Mouse (Mus musculus) neural tube, embryonic 14.5 days (tissue): Measurements from ENCODE around the gene Csnk1d. TPM values are rescaled to one million over a fixed set of nuclear protein-coding genes. Genes with fewer than 3 reads are reported as not detected.

Source experiments
- ATAC-seq: fragments of 200-750 bp; cut with Nextera tagmentation; 2 replicates; pipeline ENCODE4 v1.8.0; 2017; ENCODE audit warnings: low read depth, mild to moderate bottlenecking, moderate TSS enrichment, moderate library complexity
- H3K27ac ChIP-seq: fragments of 300-500 bp; sonication (generic); 2 replicates; pipeline ENCODE4 v1.5.1; 2014; ENCODE audit warnings: low read depth, mild to moderate bottlenecking, control low read depth, low read length, moderate library complexity, mixed read lengths
- H3K27me3 ChIP-seq: fragments of 300-500 bp; sonication (generic); 2 replicates; pipeline ENCODE4 v1.6.1; 2014; ENCODE audit warnings: low read length; ENCODE audit not compliant: control insufficient read depth, insufficient read depth
- H3K36me3 ChIP-seq: fragments of 300-500 bp; sonication (generic); 2 replicates; pipeline ENCODE4 v1.6.1; 2014; ENCODE audit warnings: low read length, mixed read lengths; ENCODE audit not compliant: control insufficient read depth, insufficient read depth
- H3K4me1 ChIP-seq: fragments of 300-500 bp; sonication (generic); 2 replicates; pipeline ENCODE4 v1.6.1; 2014; ENCODE audit warnings: low read length; ENCODE audit not compliant: control insufficient read depth, insufficient read depth
- H3K4me2 ChIP-seq: fragments of 300-500 bp; sonication (generic); 2 replicates; pipeline ENCODE4 v1.6.1; 2014; ENCODE audit warnings: mild to moderate bottlenecking, low read depth, low read length, control low read depth
- H3K4me3 ChIP-seq: fragments of 300-500 bp; sonication (generic); 2 replicates; pipeline ENCODE4 v1.5.1; 2014; ENCODE audit warnings: low read depth, low read length, control low read depth, mixed read lengths
- H3K9ac ChIP-seq: fragments of 300-500 bp; sonication (generic); replicated peaks from 2 replicates; pipeline ENCODE4 v1.6.1; 2014; ENCODE audit warnings: low read depth, mild to moderate bottlenecking, control low read depth, low read length, mixed read lengths
- H3K9me3 ChIP-seq: fragments of 300-500 bp; sonication (generic); 2 replicates; pipeline ENCODE4 v1.6.1; 2016; ENCODE audit warnings: low read length; ENCODE audit not compliant: control insufficient read depth
- WGBS: fragments of 180-500 bp; shearing (Covaris S2); extraction: QIAGEN DNeasy Blood & Tissue Kit; methylation state at CpG from one replicate; pipeline ENCODE4 v1.1.7; 2014; 5-methylcytosine and 5-hydroxymethylcytosine counted together
- polyA plus RNA-seq: library from polyadenylated mRNA; unstranded; fragments of >200 nt; fragmentation: Nextera tagmentation; extraction: Ambion mirVana; gene quantifications from 2 replicates; pipeline ENCODE4 v1.2.1, GENCODE M21; 2014

Gene Csnk1d
- polyA plus RNA-seq, 1 experiment from 2014 or later, result 57.8 TPM

DNA sequence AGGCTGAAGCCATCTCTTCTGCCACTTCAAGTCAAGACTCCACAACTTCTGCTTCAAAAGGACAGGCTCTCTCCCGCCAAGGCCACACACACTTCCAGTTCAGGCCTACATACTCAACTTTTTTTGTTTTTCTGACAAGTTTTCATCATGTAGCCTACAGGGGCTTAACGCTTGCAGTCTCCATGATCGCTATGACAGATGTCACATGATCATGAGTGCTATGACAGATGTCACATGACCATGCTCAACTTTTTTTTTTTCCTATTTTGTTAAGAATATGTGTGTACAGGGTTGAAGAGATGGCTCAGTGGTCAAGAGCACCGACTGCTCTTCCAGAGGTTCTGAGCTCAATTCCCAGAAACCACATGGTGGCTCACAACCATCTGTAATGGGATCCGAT lies 73.4 kb downstream of the Csnk1d start:
- Histone ChIP-seq H3K4me3 (no peak overlapping the region), H3K9ac (no peak overlapping the region), H3K4me1 (no peaks in the 10 kb centered on the region), H3K9me3 (no peaks in the 10 kb centered on the region), H3K27me3 (no peaks in the 10 kb centered on the region), H3K4me2 (no peak overlapping the region), H3K27ac (no peak overlapping the region), H3K36me3 (peaks cover 17% of the 10 kb centered on the region; the same call in 1 of the 2 replicates)
- WGBS, result 95% methylated on average over 5 of the region's 5 CpGs
- no peak for ATAC-seq

DNA sequence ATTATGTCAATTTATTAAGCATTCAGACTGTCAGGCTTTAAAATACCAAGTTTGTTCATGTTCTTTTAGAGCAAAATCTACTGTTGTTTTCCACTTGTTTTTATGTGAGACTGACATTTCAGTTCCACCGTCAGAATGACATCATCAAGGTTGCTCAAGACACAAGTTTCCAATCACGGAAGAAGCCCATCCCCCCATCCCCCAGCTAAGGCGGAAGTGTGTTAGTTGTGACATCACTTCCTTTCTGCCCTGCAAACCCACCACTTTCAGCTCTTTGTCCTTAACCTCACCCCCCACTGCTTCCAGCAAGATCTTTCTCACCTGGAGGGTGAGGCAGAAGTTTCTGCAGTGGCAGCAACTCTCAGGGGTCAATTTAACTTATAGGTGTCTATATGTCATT lies 74.7 kb downstream of the Csnk1d start:
- no peaks in the 10 kb centered on the region for H3K4me1 ChIP-seq
- no peak overlapping the region for H3K9ac ChIP-seq
- ATAC-seq, result no peak
- 84% methylated on average over 3 of the region's 3 CpGs for WGBS
- H3K9me3 ChIP-seq, result no peaks in the 10 kb centered on the region
- peaks cover 15% of the 10 kb centered on the region; the same call in 1 of the 2 replicates for H3K36me3 ChIP-seq
- no peaks in the 10 kb centered on the region for H3K27me3 ChIP-seq
- no peak overlapping the region for H3K4me2 ChIP-seq
- no peak overlapping the region for H3K4me3 ChIP-seq
- no peak overlapping the region for H3K27ac ChIP-seq

GRCm38 (mm10) chr11:120913796-120914195 lies 77.3 kb downstream of the Csnk1d start:
- Histone ChIP-seq H3K9me3 (no peaks in the 10 kb centered on the region), H3K4me1 (no peaks in the 10 kb centered on the region), H3K36me3 (peaks cover 8% of the 10 kb centered on the region; the same call in 1 of the 2 replicates), H3K27ac (no peak overlapping the region), H3K27me3 (no peaks in the 10 kb centered on the region), H3K4me2 (no peak overlapping the region), H3K4me3 (no peak overlapping the region), H3K9ac (no peak overlapping the region)
- 93% methylated on average over 4 of the region's 4 CpGs for WGBS
- ATAC-seq, result no peak

Other genes starting within 250 kb of the Csnk1d start
- gene Hmga1b, start 228.5 kb downstream of the Csnk1d start, polyA plus RNA-seq, result 0.52 and 2.1 TPM in 2 replicates
- 89.6 and 91.1 TPM in 2 replicates for gene Rfng, start 207.1 kb downstream of the Csnk1d start, polyA plus RNA-seq
- 302 and 312 TPM in 2 replicates for gene Gps1, start 207.1 kb downstream of the Csnk1d start, polyA plus RNA-seq
- 44.8 and 47.8 TPM in 2 replicates for gene Dus1l, start 194.9 kb downstream of the Csnk1d start, polyA plus RNA-seq
- gene Fasn, start 166.8 kb downstream of the Csnk1d start, polyA plus RNA-seq, result 107 and 117 TPM in 2 replicates
- gene Ccdc57, start 58.5 kb downstream of the Csnk1d start, polyA plus RNA-seq, result 6.1 and 6.7 TPM in 2 replicates
- gene Slc16a3, start 42.9 kb downstream of the Csnk1d start, polyA plus RNA-seq, result 2.9 and 4.6 TPM in 2 replicates
- gene Cd7, start 48.1 kb upstream of the Csnk1d start, polyA plus RNA-seq, result not detected in 2 replicates
- not detected in 2 replicates for gene Sectm1b, start 72.2 kb upstream of the Csnk1d start, polyA plus RNA-seq
- gene Sectm1a, start 89.9 kb upstream of the Csnk1d start, polyA plus RNA-seq, result not detected in 2 replicates
- not detected in 2 replicates for gene Tex19.2, start 127.3 kb upstream of the Csnk1d start, polyA plus RNA-seq
- not detected in 2 replicates for gene Tex19.1, start 154.8 kb upstream of the Csnk1d start, polyA plus RNA-seq
- 0.15 and 0.23 TPM in 2 replicates for gene Uts2r, start 168.9 kb upstream of the Csnk1d start, polyA plus RNA-seq
- 28.2 and 37.0 TPM in 2 replicates for gene Hexdc, start 213.1 kb upstream of the Csnk1d start, polyA plus RNA-seq
- 27.2 and 32.0 TPM in 2 replicates for gene Ogfod3, start 213.4 kb upstream of the Csnk1d start, polyA plus RNA-seq
- gene Cybc1, start 238.0 kb upstream of the Csnk1d start, polyA plus RNA-seq, result 36.3 and 39.5 TPM in 2 replicates
- 93.2 and 96.5 TPM in 2 replicates for gene Narf, start 245.9 kb upstream of the Csnk1d start, polyA plus RNA-seq